Mouse (Mus musculus): ENCODE measurements around the gene Ndufa12. TPM values are rescaled to one million over a fixed set of nuclear protein-coding genes. Genes with fewer than 3 reads are reported as not detected.

The Ndufa12 gene
- polyA plus RNA-seq, 1 experiment from 2014 or later = 441 TPM

GRCm38 (mm10) chr10:94253260-94253807 is 54.8 kb downstream of the Ndufa12 start:
- Histone ChIP-seq H3K9me3 (ENCODE audit: control insufficient read depth, low read length) (no peaks in the 10 kb centered on the region), H3K4me2 (replicated peaks) (no peak overlapping the region), H3K27me3 (ENCODE audit: control insufficient read depth, insufficient read depth, low read length) (no peaks in the 10 kb centered on the region), H3K36me3 (replicated peaks; ENCODE audit: control insufficient read depth, insufficient read depth) (no peaks in the 10 kb centered on the region), H3K4me3 (replicated peaks; ENCODE audit: low read length) (no peak overlapping the region), H3K9ac (no peak overlapping the region), H3K27ac (no peak overlapping the region), H3K4me1 (replicated peaks; ENCODE audit: control insufficient read depth, insufficient read depth, low read length) (peaks cover 9% of the 10 kb centered on the region)
- 75% methylated on average over 17 of the region's 17 CpGs for WGBS
- DNase-seq (ENCODE audit: low spot score) = no peak
- ATAC-seq (ENCODE audit: low FRiP score) = no peak

DNA sequence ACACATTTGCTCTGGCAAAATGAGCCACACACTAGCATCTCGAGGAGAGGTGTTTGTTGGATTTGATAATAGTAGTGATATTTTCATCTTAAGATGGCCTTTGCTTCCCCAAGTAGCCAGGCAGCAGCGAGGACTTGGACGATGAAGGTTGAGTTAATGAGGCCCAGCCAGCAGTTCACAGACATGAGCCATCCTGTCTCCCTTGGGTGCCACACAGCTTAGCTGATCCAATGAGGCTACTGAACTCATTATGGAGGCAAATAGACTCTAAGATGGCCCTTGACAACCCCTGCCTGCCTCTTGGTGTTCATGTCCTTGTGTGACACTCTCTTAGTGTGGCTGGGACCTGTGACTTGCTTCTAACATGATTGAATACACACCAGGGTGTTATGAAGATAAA is 56.2 kb downstream of the Ndufa12 start:
- WGBS = 69% methylated on average over 3 of the region's 3 CpGs
- Histone ChIP-seq H3K4me1 (replicated peaks; ENCODE audit: control insufficient read depth, insufficient read depth, low read length) (peaks cover 5% of the 10 kb centered on the region), H3K27ac (no peak overlapping the region), H3K9ac (no peak overlapping the region), H3K4me3 (replicated peaks; ENCODE audit: low read length) (no peak overlapping the region), H3K36me3 (replicated peaks; ENCODE audit: control insufficient read depth, insufficient read depth) (no peaks in the 10 kb centered on the region), H3K9me3 (ENCODE audit: control insufficient read depth, low read length) (no peaks in the 10 kb centered on the region), H3K4me2 (replicated peaks) (no peak overlapping the region), H3K27me3 (ENCODE audit: control insufficient read depth, insufficient read depth, low read length) (no peaks in the 10 kb centered on the region)
- ATAC-seq (ENCODE audit: low FRiP score) (no peak), DNase-seq (ENCODE audit: low spot score) (no peak)

- no peak overlapping the region for H3K27ac ChIP-seq
- no peak overlapping the region for H3K4me3 ChIP-seq (replicated peaks; ENCODE audit: low read length)
- DNase-seq (ENCODE audit: low spot score) (no peak), ATAC-seq (ENCODE audit: low FRiP score) (no peak)
- H3K4me1 ChIP-seq (replicated peaks; ENCODE audit: control insufficient read depth, insufficient read depth, low read length) = no peaks in the 10 kb centered on the region
- no peak overlapping the region for H3K4me2 ChIP-seq (replicated peaks)
- WGBS = 51% methylated on average over 6 of the region's 6 CpGs
- no peaks in the 10 kb centered on the region for H3K9me3 ChIP-seq (ENCODE audit: control insufficient read depth, low read length)
- H3K9ac ChIP-seq = no peak overlapping the region
- no peaks in the 10 kb centered on the region for H3K27me3 ChIP-seq (ENCODE audit: control insufficient read depth, insufficient read depth, low read length)
- H3K36me3 ChIP-seq (replicated peaks; ENCODE audit: control insufficient read depth, insufficient read depth) = no peaks in the 10 kb centered on the region
These were observed 57.2 kb downstream of the Ndufa12 start for GRCm38 (mm10) chr10:94255744-94256143.

DNA sequence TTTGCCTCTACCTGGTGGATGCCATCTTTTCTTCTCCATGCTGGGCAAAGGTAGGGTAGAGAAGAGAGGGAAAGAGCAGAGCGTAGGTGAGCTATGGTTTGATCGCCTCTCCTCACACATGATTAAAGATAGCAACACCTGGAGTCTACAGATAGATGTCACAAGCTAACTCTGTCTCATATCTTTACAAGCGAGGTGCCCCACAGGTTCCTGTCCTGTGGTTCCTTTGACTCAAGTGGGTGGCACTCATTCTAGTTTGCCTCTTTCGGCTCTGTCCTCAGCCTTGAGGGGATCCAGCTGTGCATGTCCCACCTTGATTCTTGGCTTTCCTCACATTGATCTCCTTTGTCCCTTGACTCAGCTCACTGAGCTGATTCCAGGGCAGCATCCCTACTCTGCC is 58.0 kb downstream of the Ndufa12 start:
- no peaks in the 10 kb centered on the region for H3K36me3 ChIP-seq (replicated peaks; ENCODE audit: control insufficient read depth, insufficient read depth)
- H3K9me3 ChIP-seq (ENCODE audit: control insufficient read depth, low read length) = no peaks in the 10 kb centered on the region
- WGBS = 92% methylated on average over 4 of the region's 4 CpGs
- DNase-seq (ENCODE audit: low spot score) (no peak), ATAC-seq (ENCODE audit: low FRiP score) (no peak)
- H3K9ac ChIP-seq = no peak overlapping the region
- H3K27ac ChIP-seq = no peak overlapping the region
- no peaks in the 10 kb centered on the region for H3K27me3 ChIP-seq (ENCODE audit: control insufficient read depth, insufficient read depth, low read length)
- no peaks in the 10 kb centered on the region for H3K4me1 ChIP-seq (replicated peaks; ENCODE audit: control insufficient read depth, insufficient read depth, low read length)
- H3K4me2 ChIP-seq (replicated peaks) = no peak overlapping the region
- H3K4me3 ChIP-seq (replicated peaks; ENCODE audit: low read length) = no peak overlapping the region

DNA sequence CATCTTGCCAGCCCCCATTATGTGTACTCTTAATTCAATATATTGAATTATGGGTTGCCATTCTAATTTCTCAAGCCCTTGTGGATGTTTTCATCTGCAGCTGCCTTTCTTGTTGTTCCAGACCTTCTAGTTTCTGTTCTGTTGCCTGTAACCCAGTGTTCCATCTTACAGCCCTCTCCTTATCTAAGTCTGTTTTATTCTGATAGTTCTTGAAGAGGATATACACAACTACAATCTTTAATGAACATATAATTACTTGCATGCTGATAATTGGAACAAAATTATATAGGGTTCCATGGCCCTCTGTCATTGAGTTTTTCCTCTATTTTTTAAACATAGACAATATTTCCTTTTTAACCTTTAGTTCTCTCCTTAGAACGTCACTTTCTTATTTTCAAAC is 62.0 kb downstream of the Ndufa12 start:
- H3K27ac ChIP-seq = no peak overlapping the region
- no peaks in the 10 kb centered on the region for H3K36me3 ChIP-seq (replicated peaks; ENCODE audit: control insufficient read depth, insufficient read depth)
- no peaks in the 10 kb centered on the region for H3K4me1 ChIP-seq (replicated peaks; ENCODE audit: control insufficient read depth, insufficient read depth, low read length)
- DNase-seq (ENCODE audit: low spot score) (no peak), ATAC-seq (ENCODE audit: low FRiP score) (no peak)
- 84% methylated on average over 1 of the region's 1 CpGs for WGBS
- H3K4me2 ChIP-seq (replicated peaks) = no peak overlapping the region
- H3K9ac ChIP-seq = no peak overlapping the region
- H3K9me3 ChIP-seq (ENCODE audit: control insufficient read depth, low read length) = no peaks in the 10 kb centered on the region
- H3K27me3 ChIP-seq (ENCODE audit: control insufficient read depth, insufficient read depth, low read length) = no peaks in the 10 kb centered on the region
- H3K4me3 ChIP-seq (replicated peaks; ENCODE audit: low read length) = no peak overlapping the region

DNA sequence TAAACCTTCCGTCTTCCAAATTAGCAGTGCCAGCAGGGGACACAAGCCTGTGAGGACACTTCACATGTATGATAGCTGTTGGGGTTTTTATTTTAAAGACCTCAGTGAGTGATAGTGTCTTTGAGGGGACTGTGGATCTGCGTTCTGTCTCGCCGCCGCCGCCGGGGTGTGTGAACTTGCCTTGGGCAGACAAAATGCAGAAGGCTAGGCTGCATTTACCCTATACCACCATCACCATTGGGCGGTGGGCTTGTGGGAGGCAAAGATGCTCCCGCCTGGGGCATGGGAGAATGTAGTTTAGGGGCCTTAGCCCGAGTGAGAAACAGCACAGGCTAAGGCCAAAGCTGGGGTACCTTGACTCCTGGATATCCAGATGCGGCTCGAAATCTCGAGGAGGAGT is 64.1 kb downstream of the Ndufa12 start:
- no peak overlapping the region for H3K4me2 ChIP-seq (replicated peaks)
- ATAC-seq (ENCODE audit: low FRiP score) (no peak), DNase-seq (ENCODE audit: low spot score) (no peak)
- no peaks in the 10 kb centered on the region for H3K27me3 ChIP-seq (ENCODE audit: control insufficient read depth, insufficient read depth, low read length)
- no peak overlapping the region for H3K4me3 ChIP-seq (replicated peaks; ENCODE audit: low read length)
- H3K27ac ChIP-seq = no peak overlapping the region
- H3K36me3 ChIP-seq (replicated peaks; ENCODE audit: control insufficient read depth, insufficient read depth) = no peaks in the 10 kb centered on the region
- 0 out of 2 replicates have a peak, but pooled peaks cover 5% of the 10 kb centered on the region for H3K4me1 ChIP-seq (replicated peaks; ENCODE audit: control insufficient read depth, insufficient read depth, low read length)
- no peaks in the 10 kb centered on the region for H3K9me3 ChIP-seq (ENCODE audit: control insufficient read depth, low read length)
- no peak overlapping the region for H3K9ac ChIP-seq
- WGBS = 91% methylated on average over 13 of the region's 13 CpGs

- H3K4me2 ChIP-seq (replicated peaks) = no peak overlapping the region
- no peak for ATAC-seq (ENCODE audit: low FRiP score)
- 75% methylated on average over 3 of the region's 3 CpGs for WGBS
- no peaks in the 10 kb centered on the region for H3K36me3 ChIP-seq (replicated peaks; ENCODE audit: control insufficient read depth, insufficient read depth)
- no peak for DNase-seq (ENCODE audit: low spot score)
- H3K9me3 ChIP-seq (ENCODE audit: control insufficient read depth, low read length) = no peaks in the 10 kb centered on the region
- H3K4me3 ChIP-seq (replicated peaks; ENCODE audit: low read length) = no peak overlapping the region
- H3K4me1 ChIP-seq (replicated peaks; ENCODE audit: control insufficient read depth, insufficient read depth, low read length) = 0 out of 2 replicates have a peak, but pooled peaks cover 5% of the 10 kb centered on the region
- no peak overlapping the region for H3K27ac ChIP-seq
- no peaks in the 10 kb centered on the region for H3K27me3 ChIP-seq (ENCODE audit: control insufficient read depth, insufficient read depth, low read length)
- H3K9ac ChIP-seq = no peak overlapping the region
These were observed 64.7 kb downstream of the Ndufa12 start for GRCm38 (mm10) chr10:94263211-94263610.

- Histone ChIP-seq H3K9me3 (ENCODE audit: control insufficient read depth, low read length) (no peaks in the 10 kb centered on the region), H3K4me2 (replicated peaks) (no peak overlapping the region), H3K9ac (no peak overlapping the region), H3K4me3 (replicated peaks; ENCODE audit: low read length) (no peak overlapping the region), H3K4me1 (replicated peaks; ENCODE audit: control insufficient read depth, insufficient read depth, low read length) (0 out of 2 replicates have a peak, but pooled peaks cover 5% of the 10 kb centered on the region), H3K36me3 (replicated peaks; ENCODE audit: control insufficient read depth, insufficient read depth) (no peaks in the 10 kb centered on the region), H3K27me3 (ENCODE audit: control insufficient read depth, insufficient read depth, low read length) (no peaks in the 10 kb centered on the region), H3K27ac (peak overlapping the region; percentile 38)
- WGBS = 44% methylated on average over 17 of the region's 17 CpGs
- peak; percentile 57; the same call in 1 of the 2 replicates for ATAC-seq (ENCODE audit: low FRiP score)
- no peak for DNase-seq (ENCODE audit: low spot score)
These were observed 67.4 kb downstream of the Ndufa12 start for GRCm38 (mm10) chr10:94265656-94266542.
